Mouse (Mus musculus) heart, adult 9 months (tissue): ENCODE results near the gene Mid1.
A peak's percentile ranks its signal among the peaks of the same experiment; 100 is the strongest.
"Not testable (repeated sequence)": the region's sequence is repeated elsewhere in the genome, so short reads cannot be mapped to it uniquely, and the experiment has no call there.

Source experiments
- DNase-seq, 2 experiments: peaks; one replicate each; pipeline ENCODE4 v3.0.0; 2022; ENCODE audit warnings: low spot score in 2 of 2

Mid1 gene

GRCm38 (mm10) chrX:170015883-170016282 is 330.9 kb downstream of the Mid1 start:
- DNase-seq: not testable (repeated sequence)

GRCm38 (mm10) chrX:170017333-170018245 is 332.6 kb downstream of the Mid1 start:
- peak in 1 of 2 experiments; percentile 78 for DNase-seq

GRCm38 (mm10) chrX:170018571-170019218 is 333.7 kb downstream of the Mid1 start:
- peak in 1 of 2 experiments; percentile 75 for DNase-seq

GRCm38 (mm10) chrX:170019219-170019953 is 334.4 kb downstream of the Mid1 start:
- DNase-seq: not testable (repeated sequence)

- peak; percentile 86 to 92 for DNase-seq
Measured at GRCm38 (mm10) chrX:170019954-170020689, 335.1 kb downstream of the Mid1 start.

- not testable (repeated sequence) for DNase-seq
Measured at GRCm38 (mm10) chrX:170020690-170021050, 335.7 kb downstream of the Mid1 start.

- DNase-seq: not testable (repeated sequence)
Measured at GRCm38 (mm10) chrX:170021205-170021604, 336.2 kb downstream of the Mid1 start.

- DNase-seq: not testable (repeated sequence)
Measured at GRCm38 (mm10) chrX:170021750-170022461, 336.9 kb downstream of the Mid1 start.
